Mouse (Mus musculus) heart, adult 9 months (tissue): ENCODE results near the gene March7.

Experiments used
- DNase-seq, 2 experiments: peaks; one replicate each; pipeline ENCODE4 v3.0.0; 2022; ENCODE audit warnings: low spot score in 2 of 2

Gene March7

GRCm38 (mm10) chr2:60285107-60285617 lies 75.5 kb downstream of the March7 start:
- no peak for DNase-seq

- DNase-seq, result peak; percentile 11 to 28
Observed at GRCm38 (mm10) chr2:60288606-60289005, 78.9 kb downstream of the March7 start.

GRCm38 (mm10) chr2:60289451-60289850 lies 79.8 kb downstream of the March7 start:
- no peak for DNase-seq

GRCm38 (mm10) chr2:60291381-60291780 lies 81.7 kb downstream of the March7 start:
- DNase-seq, result no peak

- DNase-seq, result no peak
Observed at GRCm38 (mm10) chr2:60298266-60298665, 88.6 kb downstream of the March7 start.

GRCm38 (mm10) chr2:60299323-60299722 lies 89.6 kb downstream of the March7 start:
- no peak for DNase-seq
